Mouse (Mus musculus) cerebellum, adult 18-20 months (tissue): ENCODE measurements at regions not wholly inside any gene's neighbourhood (a gene's known extent, or its start where the extent isn't known, plus 50 kb on each side); places are given as distances from the start of the nearest gene placed in this dataset.

ENCODE experiments used
- DNase-seq, 2 experiments: peaks; one replicate each; pipeline ENCODE4 v3.0.0; 2021

DNA sequence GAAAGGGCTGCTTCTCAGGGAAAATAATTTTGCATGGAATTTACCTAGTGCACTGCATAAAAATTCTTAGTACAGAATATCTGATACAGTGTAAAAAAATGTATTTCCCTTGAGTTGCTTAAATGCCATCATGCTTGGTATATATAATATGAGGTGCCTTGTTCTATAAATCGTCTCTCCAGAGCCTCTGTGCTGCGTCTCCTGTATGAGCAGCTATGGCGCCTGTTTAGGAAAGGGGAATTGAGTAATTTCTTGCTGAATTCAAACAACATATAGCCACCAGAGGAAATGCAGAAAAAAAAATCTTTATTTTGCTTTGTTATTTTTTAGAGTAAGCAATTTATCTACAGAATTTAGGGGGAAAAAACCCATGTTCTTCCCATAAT lies 95.4 kb upstream of the Rap1b start:
- DNase-seq: no peak

DNA sequence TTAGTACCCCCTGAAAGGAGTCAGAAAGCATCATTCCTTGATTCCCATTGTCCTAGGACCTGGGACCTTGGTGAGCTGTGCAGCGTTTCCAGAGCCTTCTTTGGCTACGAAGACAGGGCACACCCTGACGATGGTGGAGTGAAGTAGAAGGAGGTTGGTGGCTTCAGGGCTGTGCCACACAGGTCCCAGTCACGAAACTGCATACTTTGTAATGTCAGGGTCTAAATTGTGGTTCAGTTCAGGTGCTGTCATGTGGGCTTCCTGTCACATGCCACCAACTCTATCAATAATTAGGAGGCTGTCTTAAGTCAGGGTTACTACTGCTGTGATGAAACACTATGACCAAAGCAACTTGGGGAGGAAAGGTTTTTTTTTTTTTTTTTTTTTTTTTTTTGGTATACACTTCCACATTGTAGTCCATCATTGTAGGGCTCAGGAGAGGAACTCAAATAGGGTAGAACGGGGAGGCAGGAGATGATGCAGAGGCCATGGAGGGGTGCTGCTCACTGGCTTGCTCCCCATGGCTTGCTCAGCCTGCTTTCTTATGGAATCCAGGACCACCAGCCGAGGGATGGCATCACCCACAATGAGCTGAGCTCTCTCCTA lies 98.0 kb upstream of the Rap1b start:
- DNase-seq: no peak

DNA sequence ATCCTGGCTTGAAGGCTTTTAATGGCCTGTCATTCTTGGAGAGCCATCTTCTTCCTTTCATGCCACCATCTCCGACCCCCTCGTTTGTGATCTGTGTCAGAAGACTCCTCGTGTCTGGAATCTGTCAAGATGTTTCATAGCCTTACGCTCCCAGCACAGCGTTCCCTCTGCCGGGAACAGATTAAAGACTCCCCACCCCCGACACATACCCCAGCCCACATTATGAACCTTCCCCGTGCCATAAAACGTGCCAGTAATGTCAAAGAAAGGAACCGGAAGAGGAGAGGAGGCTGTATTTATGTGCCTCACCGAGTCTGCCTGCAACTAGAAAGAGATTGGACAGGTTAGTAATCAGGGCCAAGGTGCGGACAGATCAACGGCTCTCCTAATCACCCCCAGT lies 101.4 kb upstream of the Rap1b start:
- DNase-seq: no peak

DNA sequence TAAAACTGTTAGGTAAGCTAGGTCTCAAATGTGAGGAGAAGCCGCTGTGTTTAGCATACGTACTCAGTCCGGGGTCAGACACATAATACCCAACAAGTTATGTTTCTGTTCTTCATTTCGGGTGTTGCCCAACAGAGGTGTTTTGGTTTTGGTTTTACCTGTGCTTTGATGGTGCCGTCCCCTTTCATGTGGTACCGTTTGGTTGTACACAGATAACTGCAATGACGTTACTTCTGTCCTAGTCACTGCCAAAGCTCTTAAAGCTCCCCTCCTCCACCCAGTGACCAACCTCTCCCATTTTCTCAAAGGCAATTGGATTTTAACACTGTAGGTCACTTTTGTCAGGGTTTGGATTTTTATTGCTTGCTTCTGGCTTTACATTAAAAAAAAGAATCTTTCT lies 102.1 kb upstream of the Rap1b start:
- no peak for DNase-seq

DNA sequence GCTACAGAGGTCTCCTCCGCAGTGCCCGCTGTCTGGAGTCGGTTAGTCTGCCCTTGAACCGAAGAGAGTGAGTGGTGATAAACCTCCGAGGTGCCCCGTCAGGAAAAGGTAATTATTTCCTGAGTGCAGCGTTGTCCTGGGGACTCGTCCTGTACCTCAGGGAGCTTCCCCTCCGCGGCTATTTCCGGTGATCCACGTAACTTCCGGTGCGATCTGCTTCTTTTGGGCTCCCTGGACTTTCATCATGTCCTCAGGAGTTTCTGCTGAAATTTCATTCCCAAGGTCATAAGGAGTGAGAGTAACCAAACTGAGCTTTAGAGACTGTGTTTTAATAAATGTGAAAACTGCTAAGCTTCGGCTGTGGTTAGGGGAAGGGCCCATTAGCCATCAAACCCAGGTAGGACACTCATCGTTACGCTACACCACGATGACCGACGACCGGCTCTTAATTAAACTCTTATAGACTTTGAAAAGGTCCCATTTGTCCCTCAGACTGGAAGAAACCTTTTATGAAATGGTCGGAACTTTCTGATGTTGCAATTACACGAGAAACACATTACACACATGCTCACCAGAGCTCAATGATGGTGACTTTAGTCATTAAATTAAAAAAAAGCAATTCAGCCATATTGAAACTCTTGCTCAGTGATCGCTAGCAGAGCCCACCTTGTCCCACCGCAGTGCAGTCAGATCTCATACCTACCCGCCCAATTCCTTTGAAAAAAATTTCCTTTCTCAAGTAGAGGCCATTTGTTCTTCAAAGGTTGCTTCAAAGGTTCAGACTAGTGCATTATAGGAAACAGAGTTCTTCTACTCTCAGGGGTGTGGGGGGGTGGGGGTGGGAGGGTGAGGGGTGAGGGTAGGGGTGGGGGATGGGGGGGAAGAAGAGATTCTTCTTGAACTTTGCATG lies 106.5 kb upstream of the Rap1b start:
- DNase-seq: no peak

DNA sequence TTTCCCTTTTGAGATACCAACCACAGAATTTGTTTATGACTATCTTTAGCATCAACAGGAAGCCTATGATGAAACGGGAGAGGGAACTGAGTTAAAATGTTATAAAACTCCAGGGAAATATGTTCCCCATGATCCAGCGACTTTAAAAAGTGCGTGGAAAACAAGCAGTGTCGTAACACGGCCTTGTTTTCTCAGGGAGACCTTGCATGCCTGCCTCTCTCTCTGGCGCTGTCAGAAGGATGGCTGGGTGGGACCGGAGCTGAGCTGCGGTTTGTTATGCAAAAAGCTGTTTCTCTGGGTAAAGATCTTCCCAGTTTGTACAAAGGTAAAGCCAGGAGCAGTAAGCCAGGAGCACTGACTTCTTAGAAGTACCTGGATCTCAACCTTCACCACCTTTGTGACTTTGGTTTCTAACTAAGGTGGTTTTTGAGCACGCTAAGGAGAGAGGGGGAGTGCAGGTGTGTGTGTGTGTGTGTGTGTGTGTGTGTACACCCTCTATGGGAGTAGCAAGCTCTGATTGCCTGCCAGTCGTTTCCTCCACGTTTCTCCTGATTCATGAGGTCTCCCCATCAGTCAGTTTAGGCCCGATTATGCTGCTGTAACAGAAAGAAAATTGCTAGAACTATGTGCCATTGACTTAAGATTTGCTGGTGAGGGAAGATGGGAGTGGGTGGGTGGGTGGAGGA lies 107.3 kb upstream of the Rap1b start:
- DNase-seq: no peak

DNA sequence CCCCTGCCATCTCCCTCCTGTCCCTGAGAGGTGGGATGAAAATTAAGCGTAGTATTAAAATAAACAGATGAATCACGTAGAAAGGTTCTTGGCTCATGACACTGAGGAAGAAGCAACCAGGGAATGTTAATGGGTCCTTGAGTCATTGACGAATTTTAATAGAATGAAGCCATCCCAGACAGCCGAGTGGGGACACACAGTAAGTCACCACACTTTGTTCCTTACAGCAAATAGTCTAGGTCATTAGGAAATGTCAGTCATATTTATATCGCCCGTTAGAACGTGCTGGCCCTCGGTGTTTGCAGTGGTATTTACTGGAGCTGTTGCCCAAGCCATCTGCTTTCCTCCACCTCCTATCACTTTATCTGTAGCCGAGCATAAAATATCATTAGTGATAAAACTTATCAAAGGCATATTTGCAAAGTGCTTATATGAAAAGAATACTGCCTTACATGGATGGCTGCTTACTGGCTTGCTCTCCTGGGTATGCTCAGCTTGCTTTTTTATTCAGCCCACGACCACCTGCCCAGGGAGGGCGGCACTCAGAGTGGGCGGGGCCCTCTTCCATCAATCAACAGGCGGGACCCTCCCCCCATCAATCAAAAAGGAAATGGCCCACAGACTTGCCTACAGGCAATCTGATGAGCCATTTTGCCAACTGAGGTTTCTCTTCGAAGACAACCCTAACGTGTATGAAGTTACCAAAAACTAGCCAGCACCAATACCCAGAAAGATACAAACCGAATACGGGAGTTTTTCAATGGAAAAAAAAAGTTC lies 110.5 kb upstream of the Rap1b start:
- DNase-seq: no peak

DNA sequence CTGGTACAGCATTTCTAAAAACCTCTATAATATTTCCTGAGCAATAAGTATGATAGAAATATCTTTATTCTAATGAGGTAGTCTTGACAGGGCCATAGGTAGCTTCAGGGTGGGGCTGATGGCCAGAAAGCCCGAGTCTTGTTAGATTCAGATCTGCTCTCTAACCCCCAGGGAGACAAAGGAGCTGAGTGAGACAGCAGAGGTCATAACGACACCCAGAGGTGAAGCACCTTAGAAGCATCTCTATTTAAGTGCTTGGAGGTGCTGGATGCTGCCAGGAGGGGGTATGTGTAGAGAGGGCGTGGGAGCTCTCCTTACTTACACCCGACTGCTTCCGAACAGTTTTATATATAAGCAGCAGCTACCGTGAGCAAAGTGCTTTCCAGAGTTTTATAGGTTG lies 128.9 kb upstream of the Rap1b start:
- DNase-seq: no peak

DNA sequence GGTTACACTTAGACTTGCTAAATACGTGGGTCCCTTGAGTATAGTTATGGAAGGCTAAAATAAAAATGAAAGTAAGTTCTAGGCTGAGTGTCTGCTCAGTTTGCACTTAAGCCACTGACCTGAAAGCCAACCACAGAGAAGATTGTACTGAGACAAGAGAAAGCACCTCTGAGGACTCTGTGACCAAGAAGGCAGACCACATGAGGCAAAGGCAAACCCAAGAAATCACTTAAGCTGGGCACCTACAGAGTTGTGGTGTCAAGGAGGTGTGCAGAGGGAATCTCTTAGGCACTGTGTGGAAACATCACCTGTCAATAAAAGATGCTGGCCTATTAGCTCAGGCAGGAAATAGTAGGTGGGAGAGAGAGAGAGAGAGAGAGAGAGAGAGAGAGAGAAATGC lies 129.6 kb upstream of the Rap1b start:
- no peak for DNase-seq

DNA sequence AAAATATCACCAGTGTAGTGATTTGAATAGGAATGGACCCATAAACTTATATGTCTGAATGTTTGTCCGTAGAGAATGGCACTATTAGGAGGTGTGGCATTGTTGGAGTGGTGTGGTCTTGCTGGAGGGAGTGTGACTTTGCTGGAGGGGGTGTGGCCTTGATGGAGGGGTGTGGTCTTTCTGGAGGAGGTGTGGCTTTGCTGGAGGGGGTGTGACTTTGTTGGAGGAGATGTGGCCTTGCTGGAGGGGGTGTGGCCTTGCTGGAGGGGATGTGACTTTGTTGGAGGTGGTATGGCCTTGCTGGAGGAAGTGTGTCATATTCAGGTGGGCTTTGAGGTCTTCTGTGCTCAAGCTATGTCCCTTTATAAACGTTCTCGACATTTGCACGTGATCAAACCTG lies 133.3 kb upstream of the Rap1b start:
- DNase-seq: no peak

DNA sequence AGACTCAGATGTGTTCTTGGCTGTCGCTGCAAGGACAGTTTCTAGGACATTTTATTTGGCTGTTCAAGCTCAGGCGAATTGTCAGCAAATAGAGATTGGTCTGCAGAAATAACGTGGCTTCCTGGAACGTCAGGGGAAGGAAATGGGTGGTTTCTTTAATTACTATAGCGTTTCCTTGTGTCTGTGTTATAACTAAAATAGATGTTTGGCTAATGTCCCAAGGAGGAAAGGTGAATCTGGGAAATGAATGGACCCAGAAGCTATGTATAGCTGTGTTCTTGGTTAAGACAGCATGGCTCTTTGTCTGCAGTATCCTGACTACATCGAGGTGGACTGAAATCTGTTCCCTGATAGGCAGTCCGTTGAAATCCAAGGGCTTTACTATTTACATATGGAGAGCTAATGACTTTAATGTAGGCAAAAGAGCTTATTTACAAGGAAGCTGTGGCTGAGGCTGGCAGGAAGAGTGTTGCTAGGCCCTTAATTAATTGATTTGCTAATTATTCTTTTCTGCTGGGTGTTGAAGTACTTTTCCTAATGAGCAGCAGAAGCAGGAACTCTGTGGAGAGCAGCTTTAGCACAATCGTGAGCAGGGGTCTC lies 136.9 kb upstream of the Rap1b start:
- no peak for DNase-seq

DNA sequence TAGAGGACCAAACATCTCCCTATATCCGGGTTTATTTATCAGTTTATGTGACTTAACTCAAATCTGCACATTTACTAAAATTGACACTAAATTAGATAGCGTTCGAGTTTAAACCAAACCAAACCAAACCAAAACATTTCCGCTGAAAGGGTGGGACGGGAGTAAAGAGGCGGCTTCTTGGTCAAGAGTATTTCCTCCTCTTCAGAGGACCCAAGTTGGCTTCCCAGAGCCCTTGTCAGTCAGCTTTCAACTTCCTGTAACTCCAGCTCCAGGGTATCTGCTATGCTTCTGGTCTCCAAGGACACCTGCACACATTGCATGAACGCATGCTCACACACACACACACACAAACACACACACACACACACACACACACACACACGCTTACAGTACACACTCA lies 137.4 kb upstream of the Rap1b start:
- DNase-seq: no peak

DNA sequence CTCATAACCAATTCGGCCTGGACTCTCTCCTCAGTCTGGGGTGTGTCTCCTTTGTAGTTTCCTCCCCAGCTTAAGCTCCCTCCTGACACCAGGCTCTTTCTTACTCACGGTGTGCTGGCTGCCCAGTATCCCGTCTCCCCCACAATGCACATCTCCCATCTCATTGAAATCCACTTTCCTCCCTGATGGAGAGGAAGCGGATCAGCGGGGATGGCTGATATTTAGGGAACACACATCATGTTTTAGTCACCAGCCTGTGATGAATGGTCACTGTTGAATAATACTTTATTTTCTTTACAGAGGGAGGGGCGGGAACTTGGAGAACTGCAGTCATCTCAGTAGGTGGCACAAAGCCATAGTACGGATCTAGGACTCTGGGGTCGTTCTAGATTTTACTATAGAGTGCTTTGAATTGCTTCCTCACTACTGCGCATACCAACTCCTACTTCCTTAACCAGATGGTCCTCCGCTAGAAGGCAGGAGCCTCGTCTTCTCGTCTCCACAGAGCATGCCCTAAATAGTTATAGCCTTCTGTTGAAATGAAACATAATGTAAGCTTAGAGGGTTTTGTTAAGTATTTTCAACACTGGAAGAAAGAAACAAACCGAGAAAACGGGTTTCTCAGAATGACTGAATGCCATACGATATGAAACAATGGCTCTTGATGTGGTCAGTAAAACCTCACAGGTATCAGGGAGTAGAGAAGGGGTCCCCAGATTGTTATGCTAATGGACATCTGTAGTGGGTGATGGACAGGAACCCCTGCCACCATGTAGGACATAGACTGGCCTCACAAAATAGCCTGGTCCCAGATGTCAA lies 139.2 kb upstream of the Rap1b start:
- no peak for DNase-seq

DNA sequence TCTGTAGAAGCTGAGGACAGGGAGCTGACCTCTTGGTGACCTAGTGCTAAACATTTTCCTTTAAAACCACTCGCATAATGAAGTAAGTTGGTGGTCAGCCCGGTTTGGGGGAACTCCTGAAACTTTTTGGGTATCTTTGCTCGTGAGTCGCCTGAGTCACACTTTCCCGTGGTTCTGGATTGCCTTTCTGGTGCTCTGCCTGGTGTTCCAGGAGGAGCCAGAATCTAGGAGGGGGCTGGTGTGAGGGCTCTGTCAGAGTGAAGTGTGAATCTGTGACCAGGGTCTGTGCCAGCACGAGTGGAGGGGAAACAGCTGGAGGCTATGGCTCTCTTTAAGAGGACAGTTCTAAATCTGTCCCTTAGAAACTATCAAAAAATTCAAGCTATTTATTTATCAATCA lies 141.8 kb upstream of the Rap1b start:
- no peak for DNase-seq

DNA sequence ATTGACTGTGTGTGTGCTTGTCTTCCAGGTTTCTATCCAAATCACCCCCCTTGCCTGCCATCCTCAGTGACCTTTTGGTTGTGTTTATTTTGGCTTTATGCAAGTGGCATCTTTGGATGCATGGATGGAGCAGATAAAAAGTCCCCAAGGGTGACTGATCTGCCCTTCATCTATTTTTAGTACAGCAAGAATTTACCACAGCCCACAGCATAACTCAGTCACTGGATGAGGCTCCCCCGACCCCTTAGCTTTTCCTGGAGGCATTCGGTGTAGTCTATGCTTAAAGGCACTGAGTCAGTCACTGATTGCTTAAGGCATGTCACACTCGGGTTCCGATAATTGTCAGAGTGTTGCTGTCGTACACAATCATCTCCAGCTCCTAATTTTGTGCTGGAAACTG lies 142.2 kb upstream of the Rap1b start:
- no peak for DNase-seq

DNA sequence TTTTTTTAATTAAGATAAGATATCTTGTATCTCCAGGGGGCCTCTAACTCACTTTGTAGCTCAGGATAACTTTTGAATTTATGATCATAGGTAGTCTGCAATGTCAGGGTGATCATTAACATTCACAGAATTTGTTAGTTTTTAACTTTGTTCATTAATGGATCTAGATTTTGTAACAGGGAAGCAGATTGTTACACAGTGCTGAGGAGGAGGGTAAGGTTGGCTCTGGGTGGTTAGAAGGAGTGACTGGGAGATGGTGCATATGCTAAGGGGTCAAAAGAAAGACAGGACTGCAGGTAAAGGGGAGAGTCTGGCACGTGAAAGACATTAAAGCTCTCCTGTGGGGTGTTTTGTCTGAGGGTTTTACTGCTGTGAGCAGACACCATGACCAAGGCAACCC lies 145.3 kb upstream of the Rap1b start:
- no peak for DNase-seq

DNA sequence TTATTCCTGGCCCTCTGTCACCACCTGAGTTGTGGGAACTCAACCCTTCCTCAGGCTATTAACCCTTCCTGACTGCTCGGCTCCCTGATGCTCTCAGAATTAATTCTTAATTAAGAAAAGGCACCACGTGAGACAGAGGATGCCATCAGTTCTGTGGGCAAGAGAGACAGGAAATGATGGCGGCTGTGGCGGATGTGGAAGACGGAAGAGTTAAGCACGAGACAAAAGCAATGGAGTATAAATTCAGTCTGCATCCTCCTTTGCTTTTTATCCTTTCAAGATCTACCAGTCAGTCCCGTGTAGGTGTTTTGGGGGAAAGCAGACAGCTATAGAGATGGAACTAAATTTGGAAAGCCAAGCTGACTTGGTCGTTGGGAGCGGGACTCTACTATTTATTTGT lies 146.5 kb upstream of the Rap1b start:
- DNase-seq: no peak

DNA sequence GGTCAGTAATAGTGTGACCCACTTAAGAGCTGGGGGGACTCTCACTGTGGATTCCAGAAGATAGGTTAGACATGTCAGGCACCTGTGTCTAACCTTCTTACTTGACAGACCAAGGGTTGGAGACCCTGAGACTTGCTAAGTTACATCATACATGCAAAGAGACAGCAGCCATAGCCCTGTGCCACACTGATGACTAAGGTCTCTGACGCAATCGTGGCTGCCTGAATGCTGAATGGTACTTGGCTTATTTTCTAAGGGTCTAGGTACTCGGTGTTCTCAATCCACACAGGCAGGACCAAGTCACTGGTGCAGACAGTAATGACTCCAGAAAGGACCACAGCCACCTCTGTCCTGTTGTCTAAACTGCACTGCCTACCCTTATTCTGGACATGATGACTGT lies 147.8 kb upstream of the Mdm1 start:
- no peak for DNase-seq

DNA sequence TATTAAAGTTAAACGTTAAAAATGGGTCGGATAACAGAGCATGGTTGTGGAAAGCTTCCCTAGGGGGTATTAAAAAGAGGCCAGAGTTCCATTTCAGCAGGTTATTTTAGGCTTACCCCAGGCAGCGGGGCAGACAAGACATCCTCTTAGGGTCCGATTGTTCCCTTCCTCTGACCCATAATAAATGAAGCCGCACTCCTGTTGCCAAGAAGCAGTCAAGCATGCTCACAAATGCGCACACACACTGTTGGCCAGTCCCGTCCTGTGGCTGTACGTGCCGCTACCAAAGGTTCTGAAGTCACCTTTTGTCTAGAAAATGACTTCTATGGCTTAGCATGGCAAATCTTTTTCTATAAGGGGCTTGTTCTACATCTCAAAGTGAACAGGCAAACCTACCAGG lies 146.8 kb upstream of the Mdm1 start:
- peak in 1 of 2 experiments; percentile 23 for DNase-seq

DNA sequence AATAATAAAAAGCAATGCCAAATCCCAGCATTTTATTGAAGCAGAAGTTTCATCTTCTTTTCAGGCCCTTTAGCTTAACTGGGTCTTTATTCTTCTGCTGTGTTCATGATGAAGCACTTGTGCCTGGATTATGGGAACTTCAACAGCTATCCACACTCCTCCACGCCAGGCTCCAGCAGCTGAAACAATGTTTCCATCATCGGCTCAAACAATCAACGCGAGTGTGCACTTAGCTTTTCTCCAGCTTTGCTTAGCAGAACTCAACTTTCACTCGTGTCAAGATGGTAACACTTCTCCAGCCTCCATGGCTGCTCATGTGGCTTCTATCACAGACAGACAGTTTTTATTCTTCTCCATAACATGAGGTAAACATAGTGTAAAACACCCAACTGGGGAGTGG lies 143.8 kb upstream of the Mdm1 start:
- DNase-seq: no peak

DNA sequence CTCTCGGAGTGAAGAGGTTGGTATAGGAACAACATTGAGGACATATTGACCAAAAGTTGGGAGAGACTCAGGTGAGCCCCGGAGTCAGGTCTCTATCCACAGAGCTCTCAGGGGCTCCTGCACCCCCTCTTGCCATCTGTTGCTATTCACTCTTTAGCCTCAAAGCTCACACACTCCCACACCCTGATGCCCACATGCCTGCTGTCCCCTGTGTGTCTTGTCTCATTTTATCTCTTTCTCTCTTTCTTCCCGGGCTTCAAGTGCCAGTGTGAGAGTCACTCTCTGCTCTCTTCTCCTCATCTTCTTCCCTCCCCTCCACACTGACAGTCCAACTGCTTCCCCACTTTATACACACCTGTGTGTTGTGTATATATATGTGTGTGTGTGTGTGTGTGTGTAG lies 141.0 kb upstream of the Mdm1 start:
- no peak for DNase-seq

DNA sequence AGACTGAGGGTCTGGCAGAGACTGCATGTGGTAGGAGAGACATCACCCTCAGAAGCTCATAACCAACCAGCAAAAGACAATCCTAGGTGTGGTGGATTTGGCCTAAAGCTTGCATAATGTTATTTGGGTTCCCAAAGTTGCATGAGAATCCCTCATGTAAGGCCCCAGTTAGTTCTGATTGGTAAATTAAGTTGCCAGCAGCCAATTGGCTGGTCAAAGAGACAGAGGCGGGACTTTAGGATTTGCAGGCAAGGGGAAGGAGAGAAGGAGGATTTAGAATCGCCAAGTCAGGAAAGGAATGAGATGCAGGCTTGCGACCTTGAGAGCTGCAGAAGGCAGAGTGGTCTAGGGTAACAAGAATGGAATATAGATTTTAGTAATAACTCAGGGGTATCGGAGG lies 140.1 kb upstream of the Mdm1 start:
- DNase-seq: no peak
